12 mouse cellular contexts compared by ENCODE assay signal in the genomic region with DNA sequence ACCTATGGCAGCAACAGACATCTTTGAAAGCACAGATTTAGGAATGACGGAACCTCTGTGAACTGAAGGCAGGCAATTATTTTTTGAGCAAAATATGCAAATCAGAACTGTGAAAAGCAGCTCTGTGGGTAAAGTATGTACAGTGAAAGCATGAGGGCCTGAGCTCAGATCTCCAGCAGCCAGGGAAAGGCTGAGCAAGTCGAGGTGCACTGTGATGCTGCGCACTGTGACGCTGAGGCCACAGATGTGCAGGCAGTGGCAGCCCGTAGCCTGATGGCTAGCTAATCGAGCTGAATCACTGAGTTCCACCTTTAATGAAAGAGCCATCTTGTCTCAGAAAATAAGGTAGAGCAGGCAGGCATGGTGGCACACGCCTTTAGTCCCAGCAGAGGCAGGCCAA.
"Had no signal": no experiment of that assay in that cellular context is flagged by ENCODE, and none has a peak within 500 bp of the region (broad histone marks: within the 10 kb centered on the region; RNA-seq: fewer than 3 reads in every experiment).

No protein-coding gene starts in this region.

- ATAC-seq: liver, embryonic 12.5 days had no signal

- H3K4me3 ChIP-seq: limb, embryonic 15.5 days; liver, embryonic 12.5 days; neural tube, embryonic 13.5 days had no signal

- H3K27me3 ChIP-seq: limb, embryonic 15.5 days; liver, embryonic 12.5 days; neural tube, embryonic 13.5 days had no signal

- H3K4me2 ChIP-seq: limb, embryonic 15.5 days; liver, embryonic 12.5 days; lung, embryonic 14.5 days; midbrain, embryonic 11.5 days; neural tube, embryonic 13.5 days had no signal

- DNase-seq: kidney, adult 9 months; kidney, postnatal 36 days; lung, embryonic 14.5 days; lung, postnatal 10 days; lung, postnatal 4 days; right cerebral cortex, postnatal 14 days; thymus, postnatal 4 days had no signal

- H3K9ac ChIP-seq: limb, embryonic 15.5 days; liver, embryonic 12.5 days; lung, embryonic 14.5 days; neural tube, embryonic 13.5 days had no signal

- H3K27ac ChIP-seq: kidney, postnatal 0 days; limb, embryonic 15.5 days; liver, embryonic 12.5 days; neural tube, embryonic 13.5 days had no signal

- H3K4me1 ChIP-seq: limb, embryonic 15.5 days; liver, embryonic 12.5 days; neural tube, embryonic 13.5 days had no signal

- H3K9me3 ChIP-seq: limb, embryonic 15.5 days; liver, embryonic 12.5 days; neural tube, embryonic 13.5 days had no signal
